Comparison of ENCODE assay signal across 7 mouse cellular contexts in genomic region chr1:86488326-86488725, GRCm38 (mm10). TPM values are rescaled to one million over a fixed set of nuclear protein-coding genes. Genes with fewer than 3 reads are reported as not detected.
A peak's percentile ranks its signal among the peaks of the same experiment; 100 is the strongest.
DNase-seq lines count a peak whose midpoint lies in the region; ATAC-seq and TF ChIP-seq lines count a peak whose summit lies in the region.

No protein-coding gene starts in this region.

- no peaks in the 10 kb centered on the region for H3K9me3 ChIP-seq in forebrain, embryonic 11.5 days (ENCODE audit: control insufficient read depth, low read length)
- H3K9me3 ChIP-seq in kidney, embryonic 16.5 days (ENCODE audit: low read length): no peaks in the 10 kb centered on the region

- 0 out of 2 replicates have a peak, but pooled peaks cover 2% of the 10 kb centered on the region for H3K4me1 ChIP-seq in forebrain, embryonic 11.5 days (replicated peaks; ENCODE audit: control insufficient read depth, insufficient read depth, low read length)
- H3K4me1 ChIP-seq in kidney, embryonic 16.5 days (ENCODE audit: insufficient read depth, low read length): peaks cover 41% of the 10 kb centered on the region

- peak overlapping the region; percentile 86 for H3K4me2 ChIP-seq in forebrain, embryonic 11.5 days (ENCODE audit: low read depth, low read length, severe bottlenecking)
- H3K4me2 ChIP-seq in kidney, embryonic 16.5 days (replicated peaks; ENCODE audit: low read depth, low read length): peak overlapping the region; percentile 88
- peak overlapping the region; percentile 95 for H3K4me2 ChIP-seq in myocyte (ENCODE audit: low read depth)

- no peak for TF ChIP-seq POLR2A in myocyte (IDR thresholded peaks at IDR 0.05; ENCODE audit: insufficient read length, low read depth)

- peaks cover 11% of the 10 kb centered on the region for H3K79me2 ChIP-seq in myocyte (ENCODE audit: control insufficient read depth, insufficient read depth)

- H3K9ac ChIP-seq in forebrain, embryonic 11.5 days (ENCODE audit: low read length): peak overlapping the region; percentile 97
- peak overlapping the region; percentile 97 for H3K9ac ChIP-seq in kidney, embryonic 16.5 days (replicated peaks; ENCODE audit: low read length)

- peak overlapping the region; percentile 94; the same call in 1 of the 2 replicates for H3K27ac ChIP-seq in forebrain, embryonic 11.5 days (ENCODE audit: low read depth, low read length)
- peak overlapping the region; percentile 99 for H3K27ac ChIP-seq in kidney, embryonic 16.5 days (ENCODE audit: low read length)

- no peak for ATAC-seq in forebrain, embryonic 11.5 days (replicated peaks; ENCODE audit: low FRiP score)
- ATAC-seq in kidney, embryonic 16.5 days (ENCODE audit: low FRiP score, low TSS enrichment): no peak

- H3ac ChIP-seq in myocyte (ENCODE audit: control insufficient read depth, insufficient read length): peak overlapping the region; percentile 51

- WGBS in forebrain, embryonic 11.5 days: 64% methylated on average over 7 of the region's 7 CpGs
- 54% methylated on average over 7 of the region's 7 CpGs for WGBS in kidney, embryonic 16.5 days

- peak; percentile 11 for DNase-seq in spleen, adult 12 weeks (ENCODE audit: low spot score)
- DNase-seq in spleen, postnatal 14 days (ENCODE audit: low spot score in 2 of 2): no peak
- DNase-seq in forebrain, embryonic 11.5 days (ENCODE audit: low spot score): no peak
- DNase-seq in adrenal gland, adult 18-20 months (ENCODE audit: low spot score in 2 of 2): no peak
- no peak for DNase-seq in urinary bladder, adult 18-20 months (ENCODE audit: low spot score in 2 of 2)

- H3K27me3 ChIP-seq in forebrain, embryonic 11.5 days (ENCODE audit: control insufficient read depth, insufficient read depth, low read length): no peaks in the 10 kb centered on the region
- no peaks in the 10 kb centered on the region for H3K27me3 ChIP-seq in kidney, embryonic 16.5 days (ENCODE audit: insufficient read depth, low read length)
- no peaks in the 10 kb centered on the region for H3K27me3 ChIP-seq in myocyte (ENCODE audit: control insufficient read depth, insufficient read depth, insufficient read length)

- peak overlapping the region; percentile 54 for H3K4me3 ChIP-seq in forebrain, embryonic 11.5 days (ENCODE audit: low read depth, low read length)
- H3K4me3 ChIP-seq in kidney, embryonic 16.5 days (ENCODE audit: low read length): peak overlapping the region; percentile 72
- H3K4me3 ChIP-seq in myocyte: peak overlapping the region; percentile 83

- no peaks in the 10 kb centered on the region for H3K36me3 ChIP-seq in forebrain, embryonic 11.5 days (ENCODE audit: control insufficient read depth, insufficient read depth, low read length)
- no peaks in the 10 kb centered on the region for H3K36me3 ChIP-seq in kidney, embryonic 16.5 days (ENCODE audit: insufficient read depth, low read length)
- no peaks in the 10 kb centered on the region for H3K36me3 ChIP-seq in myocyte (ENCODE audit: control insufficient read depth, insufficient read depth)

TF ChIP-seq in myocyte, 11 proteins besides CTCF, POLR2A, EP300 and RAD21:
- TF ChIP-seq USF1 (IDR thresholded peaks at IDR 0.05; ENCODE audit: low read depth) (no peak), POLR2AphosphoS2 (IDR thresholded peaks at IDR 0.05; ENCODE audit: insufficient read length, low read depth) (no peak), TCF3 (IDR thresholded peaks at IDR 0.05; ENCODE audit: insufficient read length, low read depth) (no peak), CEBPB (IDR thresholded peaks at IDR 0.05; ENCODE audit: insufficient read depth, poor library complexity, severe bottlenecking) (no peak), MAX (IDR thresholded peaks at IDR 0.05; ENCODE audit: low read depth) (no peak), TCF12 (IDR thresholded peaks at IDR 0.05; ENCODE audit: insufficient read depth, poor library complexity, severe bottlenecking) (no peak), SRF (IDR thresholded peaks at IDR 0.05; ENCODE audit: control insufficient read depth, insufficient read length, low read depth) (no peak), REST (IDR thresholded peaks at IDR 0.05; ENCODE audit: insufficient read depth, insufficient read length) (no peak), E2F4 (IDR thresholded peaks at IDR 0.05; ENCODE audit: insufficient read depth) (no peak), MYOG (IDR thresholded peaks at IDR 0.05; ENCODE audit: control insufficient read depth in 1 of 3, insufficient read depth in 1 of 3, insufficient read length in 2 of 3, low read depth in 2 of 3) (no peak)

RNA-seq across cellular contexts. Expression of gene Ptma, which starts 38.2 kb away (rescaled TPM):
- 3,230 and 3,412 TPM in 2 replicates for polyA plus RNA-seq in forebrain, embryonic 11.5 days (2014; fragmentation: Nextera tagmentation; extraction: Ambion mirVana)
- 2,279 and 2,662 TPM in 2 replicates for polyA plus RNA-seq in kidney, embryonic 16.5 days (2015; fragmentation: Nextera tagmentation; extraction: Ambion mirVana)
- 593 TPM for polyA plus RNA-seq in myocyte (2012; fragmentation: generic; extraction: Trizol)
- total RNA-seq in adrenal gland, adult 18-20 months (2021): 100 to 1,000 TPM; 463 to 486 TPM
